ENCODE assay signal across 24 mouse cellular contexts in the genomic region with DNA sequence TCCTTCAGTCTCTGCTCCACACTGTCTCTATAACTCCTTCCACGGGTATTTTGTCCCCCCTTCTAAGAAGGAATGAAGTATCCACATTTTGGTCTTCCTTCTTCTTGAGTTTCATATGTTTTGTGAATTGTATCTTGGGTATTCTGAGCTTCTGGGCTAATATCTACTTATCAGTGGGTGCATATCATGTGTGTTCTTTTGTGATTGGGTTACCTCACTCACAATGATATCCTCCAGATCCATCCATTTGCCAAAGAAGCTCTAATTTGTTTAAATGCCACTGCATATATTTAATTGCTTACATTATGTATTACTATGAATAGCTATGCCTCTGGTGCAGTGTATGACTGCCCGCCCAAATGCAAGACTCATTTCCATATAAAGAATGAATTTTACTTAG. TPM values are rescaled to one million over a fixed set of nuclear protein-coding genes. Genes with fewer than 3 reads are reported as not detected.
DNase-seq lines count a peak whose midpoint lies in the region; ATAC-seq and TF ChIP-seq lines count a peak whose summit lies in the region.
"Not testable (repeated sequence)": the region's sequence is repeated elsewhere in the genome, so short reads cannot be mapped to it uniquely, and the experiment has no call there.
"Had no signal": no experiment of that assay in that cellular context is flagged by ENCODE, and none has a peak within 500 bp of the region (broad histone marks: within the 10 kb centered on the region; RNA-seq: fewer than 3 reads in every experiment).

No protein-coding gene starts in this region.

- H3K27me3 ChIP-seq in MEL (ENCODE audit: control insufficient read depth in 1 of 2, insufficient read depth in 2 of 2, low read length in 2 of 2); liver, embryonic 11.5 days (replicated peaks; ENCODE audit: control insufficient read depth, insufficient read depth, low read length); liver, embryonic 12.5 days (replicated peaks); liver, embryonic 13.5 days; liver, embryonic 14.5 days (ENCODE audit: control insufficient read depth, insufficient read depth, low read length); liver, embryonic 15.5 days; liver, embryonic 16.5 days (ENCODE audit: control insufficient read depth, insufficient read depth, low read depth, low read length); liver, postnatal 0 days (ENCODE audit: insufficient read depth, low read length): not testable (repeated sequence)

- TF ChIP-seq EP300 in MEL (IDR thresholded peaks at IDR 0.05; ENCODE audit: low read depth in 1 of 2, low read length in 2 of 2): not testable (repeated sequence)
- peak; percentile 65 for TF ChIP-seq EP300 in liver, embryonic 14.5 days (IDR thresholded peaks at IDR 0.05; ENCODE audit: low read depth)
- TF ChIP-seq EP300 in liver, postnatal 0 days (IDR thresholded peaks at IDR 0.05; ENCODE audit: low read depth): peak; percentile 64; the same call in 1 of the 2 replicates

- H3K9me3 ChIP-seq in MEL (replicated peaks; ENCODE audit: insufficient read depth, low read length); liver, embryonic 11.5 days (ENCODE audit: control insufficient read depth, low read length); liver, embryonic 12.5 days (replicated peaks); liver, embryonic 13.5 days (replicated peaks); liver, embryonic 14.5 days (ENCODE audit: control insufficient read depth, low read length); liver, embryonic 15.5 days (replicated peaks); liver, embryonic 16.5 days (replicated peaks; ENCODE audit: control insufficient read depth, low read length); liver, postnatal 0 days (ENCODE audit: low read length): not testable (repeated sequence)

- H3K79me2 ChIP-seq in MEL (ENCODE audit: control insufficient read depth, insufficient read depth, low read length, poor library complexity): not testable (repeated sequence)

- peaks cover 15 to 18% of the 10 kb centered on the region in 2 experiments for H3K4me1 ChIP-seq in MEL (ENCODE audit: control insufficient read depth in 1 of 2, insufficient read depth in 2 of 2, low read length in 2 of 2)
- H3K4me1 ChIP-seq in liver, embryonic 11.5 days (replicated peaks; ENCODE audit: control insufficient read depth, insufficient read depth, low read length); liver, postnatal 0 days (ENCODE audit: insufficient read depth): not testable (repeated sequence)
- H3K4me1 ChIP-seq in liver, embryonic 12.5 days: peaks cover 41% of the 10 kb centered on the region
- H3K4me1 ChIP-seq in liver, embryonic 13.5 days (replicated peaks): peaks cover 34% of the 10 kb centered on the region
- peaks cover 18 to 24% of the 10 kb centered on the region in 2 experiments for H3K4me1 ChIP-seq in liver, embryonic 14.5 days (replicated peaks; ENCODE audit: control insufficient read depth in 2 of 2, insufficient read depth in 2 of 2, low read length in 1 of 2)
- H3K4me1 ChIP-seq in liver, embryonic 15.5 days (replicated peaks): peaks cover 31% of the 10 kb centered on the region
- peaks cover 14% of the 10 kb centered on the region for H3K4me1 ChIP-seq in liver, embryonic 16.5 days (ENCODE audit: control insufficient read depth, low read depth, low read length)

- peak; percentile 50 for DNase-seq in MEL (ENCODE audit: low read depth, low spot score)
- not testable (repeated sequence) for DNase-seq in liver, embryonic 11.5 days (ENCODE audit: low spot score); liver, embryonic 13.5 days; liver, embryonic 14.5 days (ENCODE audit: low read depth in 3 of 3, low spot score in 3 of 3); liver, postnatal 0 days

- H3K4me2 ChIP-seq in liver, embryonic 11.5 days; liver, postnatal 0 days (ENCODE audit: low read depth, low read length): not testable (repeated sequence)
- H3K4me2 ChIP-seq in liver, embryonic 12.5 days: peak overlapping the region; percentile 36
- peak overlapping the region; percentile 39 for H3K4me2 ChIP-seq in liver, embryonic 13.5 days
- peak overlapping the region; percentile 40 for H3K4me2 ChIP-seq in liver, embryonic 14.5 days (ENCODE audit: low read depth)
- H3K4me2 ChIP-seq in liver, embryonic 15.5 days: peak overlapping the region; percentile 43
- peak overlapping the region; percentile 34 for H3K4me2 ChIP-seq in liver, embryonic 16.5 days (ENCODE audit: low read depth, low read length)

- TF ChIP-seq POLR2A in MEL (IDR thresholded peaks at IDR 0.05; ENCODE audit: control insufficient read depth in 1 of 2, insufficient read depth in 1 of 2, low read depth in 1 of 2, low read length in 2 of 2, poor library complexity in 1 of 2): not testable (repeated sequence)

- H3K36me3 ChIP-seq in MEL (ENCODE audit: control insufficient read depth in 1 of 2, insufficient read depth in 2 of 2, low read length in 2 of 2): peaks cover 0 to 27% of the 10 kb centered on the region in 2 experiments; a peak in 2 of 4 replicates
- not testable (repeated sequence) for H3K36me3 ChIP-seq in liver, embryonic 11.5 days (ENCODE audit: control insufficient read depth, insufficient read depth, low read length); liver, embryonic 12.5 days; liver, embryonic 13.5 days; liver, embryonic 14.5 days (replicated peaks; ENCODE audit: control insufficient read depth, insufficient read depth, low read depth); liver, embryonic 15.5 days (replicated peaks); liver, embryonic 16.5 days (ENCODE audit: control insufficient read depth, insufficient read depth); liver, postnatal 0 days (replicated peaks; ENCODE audit: insufficient read depth, low read length)

- TF ChIP-seq RAD21 in MEL (IDR thresholded peaks at IDR 0.05; ENCODE audit: low read depth, low read length): not testable (repeated sequence)

- not testable (repeated sequence) for TF ChIP-seq CTCF in MEL (IDR thresholded peaks at IDR 0.05 in 2 of 3, conservative IDR thresholded peaks at IDR 0.05 in 1 of 3; ENCODE audit: control insufficient read depth in 1 of 3, insufficient read depth in 1 of 3, low read depth in 2 of 3, low read length in 3 of 3, poor library complexity in 1 of 3, severe bottlenecking in 1 of 3); liver, embryonic 14.5 days (IDR thresholded peaks at IDR 0.05; ENCODE audit: low read depth); liver, postnatal 0 days (IDR thresholded peaks at IDR 0.05; ENCODE audit: low read depth)

- H3K9ac ChIP-seq in MEL (ENCODE audit: control insufficient read depth, low read depth, low read length, poor library complexity, severe bottlenecking); liver, embryonic 11.5 days (ENCODE audit: low read depth, low read length); liver, embryonic 16.5 days (ENCODE audit: low read depth, low read length); liver, postnatal 0 days (replicated peaks): not testable (repeated sequence)
- peak overlapping the region; percentile 63 for H3K9ac ChIP-seq in liver, embryonic 12.5 days
- peak overlapping the region; percentile 68 for H3K9ac ChIP-seq in liver, embryonic 13.5 days
- H3K9ac ChIP-seq in liver, embryonic 14.5 days (replicated peaks): peak overlapping the region; percentile 38
- peak overlapping the region; percentile 47 for H3K9ac ChIP-seq in liver, embryonic 15.5 days

- peak overlapping the region; percentile 57 for H3K27ac ChIP-seq in MEL (ENCODE audit: control insufficient read depth, low read depth, low read length)
- peak overlapping the region; percentile 70 for H3K27ac ChIP-seq in liver, embryonic 11.5 days (ENCODE audit: low read depth, low read length)
- H3K27ac ChIP-seq in liver, embryonic 12.5 days: peak overlapping the region; percentile 89
- peak overlapping the region; percentile 97 for H3K27ac ChIP-seq in liver, embryonic 13.5 days
- H3K27ac ChIP-seq in liver, embryonic 14.5 days: peak overlapping the region; percentile 94
- peak overlapping the region; percentile 93 for H3K27ac ChIP-seq in liver, embryonic 15.5 days (replicated peaks)
- peak overlapping the region; percentile 91 for H3K27ac ChIP-seq in liver, embryonic 16.5 days (ENCODE audit: low read length)
- peak overlapping the region; percentile 68 for H3K27ac ChIP-seq in liver, postnatal 0 days (ENCODE audit: low read depth)

- not testable (repeated sequence) for H3K4me3 ChIP-seq in MEL (ENCODE audit: control insufficient read depth in 1 of 2, insufficient read depth in 1 of 2, low read depth in 2 of 2, low read length in 2 of 2); liver, embryonic 11.5 days (ENCODE audit: low read depth, low read length); liver, embryonic 12.5 days; liver, embryonic 14.5 days (ENCODE audit: insufficient read depth in 1 of 2, low read depth in 2 of 2, low read length in 2 of 2); liver, embryonic 16.5 days (ENCODE audit: low read depth, low read length); liver, postnatal 0 days (ENCODE audit: low read depth, low read length)
- H3K4me3 ChIP-seq in liver, embryonic 13.5 days (replicated peaks): peak overlapping the region; percentile 8; the same call in 1 of the 2 replicates
- peak overlapping the region; percentile 5; the same call in 1 of the 2 replicates for H3K4me3 ChIP-seq in liver, embryonic 15.5 days (replicated peaks)

- not testable (repeated sequence) for ATAC-seq in liver, embryonic 11.5 days (replicated peaks; ENCODE audit: low FRiP score); liver, embryonic 12.5 days; liver, embryonic 13.5 days (ENCODE audit: low read depth); liver, embryonic 14.5 days (ENCODE audit: insufficient read depth); liver, embryonic 15.5 days (ENCODE audit: insufficient read depth); liver, embryonic 16.5 days (ENCODE audit: low read depth); liver, postnatal 0 days

- WGBS in liver, embryonic 11.5 days: 55% methylated on average over 2 of the region's 2 CpGs
- WGBS in liver, embryonic 12.5 days (ENCODE audit: insufficient replicate concordance): 44% methylated on average over 2 of the region's 2 CpGs
- WGBS in liver, embryonic 13.5 days (ENCODE audit: insufficient replicate concordance): 34% methylated on average over 2 of the region's 2 CpGs
- 30% methylated on average over 2 of the region's 2 CpGs for WGBS in liver, embryonic 14.5 days (ENCODE audit: insufficient replicate concordance)
- WGBS in liver, embryonic 15.5 days (ENCODE audit: insufficient replicate concordance): 42% methylated on average over 2 of the region's 2 CpGs
- 34% methylated on average over 2 of the region's 2 CpGs for WGBS in liver, embryonic 16.5 days (ENCODE audit: insufficient replicate concordance)
- WGBS in liver, postnatal 0 days (ENCODE audit: insufficient replicate concordance): 57% methylated on average over 2 of the region's 2 CpGs

RNA-seq across cellular contexts. Expression of a gene that starts 5.7 kb away (rescaled TPM):
- 120 and 191 TPM in 2 replicates for total RNA-seq in MEL (2012; rRNA removed)
- polyA plus RNA-seq in MEL (2012; ENCODE audit: insufficient read depth in 1 of 2, insufficient read length in 2 of 2, low read depth in 1 of 2, low replicate concordance in 2 of 2, missing spikeins in 1 of 2): 100 to 1,000 TPM in 1 of 2 experiments, not detected in 1; 118 TPM
- polyA plus RNA-seq in liver, embryonic 11.5 days (2014; fragmentation: Nextera tagmentation; extraction: Ambion mirVana): 7,398 and 7,943 TPM in 2 replicates
- 37,996 and 38,837 TPM in 2 replicates for polyA plus RNA-seq in liver, embryonic 12.5 days (2016; fragmentation: Nextera tagmentation; extraction: Ambion mirVana)
- polyA plus RNA-seq in liver, embryonic 13.5 days (2015; fragmentation: Nextera tagmentation; extraction: Ambion mirVana): 49,070 and 53,102 TPM in 2 replicates
- polyA plus RNA-seq in liver, embryonic 14.5 days (2012; rRNA removed): 57,913 and 74,220 TPM in 2 replicates
- 62,702 and 66,320 TPM in 2 replicates for polyA plus RNA-seq in liver, embryonic 14.5 days (2014; fragmentation: Nextera tagmentation; extraction: Ambion mirVana)
- polyA plus RNA-seq in liver, embryonic 15.5 days (2015; fragmentation: Nextera tagmentation; extraction: Ambion mirVana): 48,050 and 52,773 TPM in 2 replicates
- 43,947 and 47,652 TPM in 2 replicates for polyA plus RNA-seq in liver, embryonic 16.5 days (2015; fragmentation: Nextera tagmentation; extraction: Ambion mirVana)
- 16,738 and 17,184 TPM in 2 replicates for polyA plus RNA-seq in liver, postnatal 0 days (2015; fragmentation: Nextera tagmentation; extraction: Ambion mirVana)
- total RNA-seq: ES-E14 had no signal
- polyA plus RNA-seq: C2C12, Patski had no signal

RNA-seq across cellular contexts. Expression of a gene that starts 16.5 kb away (rescaled TPM):
- total RNA-seq in MEL (2012; rRNA removed): not detected in 2 replicates
- polyA plus RNA-seq in MEL (2012; ENCODE audit: insufficient read depth in 1 of 2, insufficient read length in 2 of 2, low read depth in 1 of 2, low replicate concordance in 2 of 2, missing spikeins in 1 of 2): not detected
- polyA plus RNA-seq in liver, embryonic 11.5 days (2014; fragmentation: Nextera tagmentation; extraction: Ambion mirVana): not detected in 2 replicates
- not detected in 2 replicates for polyA plus RNA-seq in liver, embryonic 12.5 days (2016; fragmentation: Nextera tagmentation; extraction: Ambion mirVana)
- polyA plus RNA-seq in liver, embryonic 13.5 days (2015; fragmentation: Nextera tagmentation; extraction: Ambion mirVana): not detected in 2 replicates
- 0.02 TPM in 1 of 2 replicates, not detected in the other for polyA plus RNA-seq in liver, embryonic 14.5 days (2012; rRNA removed)
- polyA plus RNA-seq in liver, embryonic 14.5 days (2014; fragmentation: Nextera tagmentation; extraction: Ambion mirVana): not detected in 2 replicates
- not detected in 2 replicates for polyA plus RNA-seq in liver, embryonic 15.5 days (2015; fragmentation: Nextera tagmentation; extraction: Ambion mirVana)
- not detected in 2 replicates for polyA plus RNA-seq in liver, embryonic 16.5 days (2015; fragmentation: Nextera tagmentation; extraction: Ambion mirVana)
- polyA plus RNA-seq in liver, postnatal 0 days (2015; fragmentation: Nextera tagmentation; extraction: Ambion mirVana): 0.02 TPM in 1 of 2 replicates, not detected in the other
- total RNA-seq: adrenal gland, adult 18-20 months; adrenal gland, adult 2 months; adrenal gland, adult 8-10 months; adrenal gland, postnatal 10 days; adrenal gland, postnatal 14 days; adrenal gland, postnatal 25 days; adrenal gland, postnatal 36 days; adrenal gland, postnatal 4 days; CH12.LX; ES-E14; G1E had no signal
- polyA plus RNA-seq: activated CD4-positive, CD25-positive, alpha-beta regulatory T cell, adult 4 months; adrenal gland, adult 2 months; brain, embryonic 14.5 days; C2C12; CD4-positive, CD25-positive, alpha-beta regulatory T cell, adult 4 months; Patski had no signal

RNA-seq across cellular contexts. Expression of a gene that starts 19.8 kb away (rescaled TPM):
- 79.0 and 138 TPM in 2 replicates for total RNA-seq in MEL (2012; rRNA removed)
- polyA plus RNA-seq in MEL (2012; ENCODE audit: insufficient read depth in 1 of 2, insufficient read length in 2 of 2, low read depth in 1 of 2, low replicate concordance in 2 of 2, missing spikeins in 1 of 2): 100 to 1,000 TPM in 1 of 2 experiments, not detected in 1; 208 TPM
- polyA plus RNA-seq in liver, embryonic 11.5 days (2014; fragmentation: Nextera tagmentation; extraction: Ambion mirVana): 9,439 and 11,024 TPM in 2 replicates
- 70,723 and 73,152 TPM in 2 replicates for polyA plus RNA-seq in liver, embryonic 12.5 days (2016; fragmentation: Nextera tagmentation; extraction: Ambion mirVana)
- 91,050 and 104,119 TPM in 2 replicates for polyA plus RNA-seq in liver, embryonic 13.5 days (2015; fragmentation: Nextera tagmentation; extraction: Ambion mirVana)
- polyA plus RNA-seq in liver, embryonic 14.5 days (2012; rRNA removed): 195,474 and 209,901 TPM in 2 replicates
- 126,713 and 131,477 TPM in 2 replicates for polyA plus RNA-seq in liver, embryonic 14.5 days (2014; fragmentation: Nextera tagmentation; extraction: Ambion mirVana)
- 116,188 and 122,775 TPM in 2 replicates for polyA plus RNA-seq in liver, embryonic 15.5 days (2015; fragmentation: Nextera tagmentation; extraction: Ambion mirVana)
- 113,562 and 115,549 TPM in 2 replicates for polyA plus RNA-seq in liver, embryonic 16.5 days (2015; fragmentation: Nextera tagmentation; extraction: Ambion mirVana)
- polyA plus RNA-seq in liver, postnatal 0 days (2015; fragmentation: Nextera tagmentation; extraction: Ambion mirVana): 51,353 and 55,260 TPM in 2 replicates
- total RNA-seq: CH12.LX, ES-E14 had no signal
- polyA plus RNA-seq: C2C12, Patski had no signal

RNA-seq across cellular contexts. Expression of a gene that starts 28.6 kb away (rescaled TPM):
- not detected in 2 replicates for total RNA-seq in MEL (2012; rRNA removed)
- not detected for polyA plus RNA-seq in MEL (2012; ENCODE audit: insufficient read depth in 1 of 2, insufficient read length in 2 of 2, low read depth in 1 of 2, low replicate concordance in 2 of 2, missing spikeins in 1 of 2)
- not detected in 2 replicates for polyA plus RNA-seq in liver, embryonic 11.5 days (2014; fragmentation: Nextera tagmentation; extraction: Ambion mirVana)
- not detected in 2 replicates for polyA plus RNA-seq in liver, embryonic 12.5 days (2016; fragmentation: Nextera tagmentation; extraction: Ambion mirVana)
- polyA plus RNA-seq in liver, embryonic 13.5 days (2015; fragmentation: Nextera tagmentation; extraction: Ambion mirVana): not detected in 2 replicates
- polyA plus RNA-seq in liver, embryonic 14.5 days (2012; rRNA removed): 0.02 and 0.10 TPM in 2 replicates
- 0.08 TPM in 1 of 2 replicates, not detected in the other for polyA plus RNA-seq in liver, embryonic 14.5 days (2014; fragmentation: Nextera tagmentation; extraction: Ambion mirVana)
- polyA plus RNA-seq in liver, embryonic 15.5 days (2015; fragmentation: Nextera tagmentation; extraction: Ambion mirVana): not detected in 2 replicates
- not detected in 2 replicates for polyA plus RNA-seq in liver, embryonic 16.5 days (2015; fragmentation: Nextera tagmentation; extraction: Ambion mirVana)
- polyA plus RNA-seq in liver, postnatal 0 days (2015; fragmentation: Nextera tagmentation; extraction: Ambion mirVana): not detected in 2 replicates
- total RNA-seq: adrenal gland, adult 18-20 months; adrenal gland, adult 2 months; adrenal gland, adult 8-10 months; adrenal gland, postnatal 10 days; adrenal gland, postnatal 14 days; adrenal gland, postnatal 25 days; adrenal gland, postnatal 36 days; adrenal gland, postnatal 4 days; CH12.LX; ES-E14 had no signal
- polyA plus RNA-seq: activated CD4-positive, CD25-positive, alpha-beta regulatory T cell, adult 4 months; adrenal gland, adult 2 months; brain, embryonic 14.5 days; C2C12; CD4-positive, CD25-positive, alpha-beta regulatory T cell, adult 4 months; G1E; Patski had no signal

RNA-seq across cellular contexts. Expression of a gene that starts 32.2 kb away (rescaled TPM):
- total RNA-seq in MEL (2012; rRNA removed): not detected in 2 replicates
- not detected for polyA plus RNA-seq in MEL (2012; ENCODE audit: insufficient read depth in 1 of 2, insufficient read length in 2 of 2, low read depth in 1 of 2, low replicate concordance in 2 of 2, missing spikeins in 1 of 2)
- not detected in 2 replicates for polyA plus RNA-seq in liver, embryonic 11.5 days (2014; fragmentation: Nextera tagmentation; extraction: Ambion mirVana)
- 0.72 and 1.2 TPM in 2 replicates for polyA plus RNA-seq in liver, embryonic 12.5 days (2016; fragmentation: Nextera tagmentation; extraction: Ambion mirVana)
- 0.32 and 0.36 TPM in 2 replicates for polyA plus RNA-seq in liver, embryonic 13.5 days (2015; fragmentation: Nextera tagmentation; extraction: Ambion mirVana)
- polyA plus RNA-seq in liver, embryonic 14.5 days (2012; rRNA removed): 0.19 and 0.36 TPM in 2 replicates
- polyA plus RNA-seq in liver, embryonic 14.5 days (2014; fragmentation: Nextera tagmentation; extraction: Ambion mirVana): not detected in 2 replicates
- polyA plus RNA-seq in liver, embryonic 15.5 days (2015; fragmentation: Nextera tagmentation; extraction: Ambion mirVana): not detected in 2 replicates
- 0.22 TPM in 1 of 2 replicates, not detected in the other for polyA plus RNA-seq in liver, embryonic 16.5 days (2015; fragmentation: Nextera tagmentation; extraction: Ambion mirVana)
- not detected in 2 replicates for polyA plus RNA-seq in liver, postnatal 0 days (2015; fragmentation: Nextera tagmentation; extraction: Ambion mirVana)
- total RNA-seq: adrenal gland, adult 18-20 months; adrenal gland, adult 2 months; adrenal gland, adult 8-10 months; adrenal gland, postnatal 10 days; adrenal gland, postnatal 14 days; adrenal gland, postnatal 25 days; adrenal gland, postnatal 36 days; adrenal gland, postnatal 4 days; CH12.LX; ES-E14; G1E had no signal
- polyA plus RNA-seq: activated CD4-positive, CD25-positive, alpha-beta regulatory T cell, adult 4 months; adrenal gland, adult 2 months; brain, embryonic 14.5 days; C2C12; CD4-positive, CD25-positive, alpha-beta regulatory T cell, adult 4 months; G1E; Patski had no signal

Comparison
In these comparisons a context has a peak if more than half of its experiments do, and no peak if none do; other contexts are left out.
1. RNA of a gene that starts 5.7 kb away (polyA plus RNA-seq): 57,913 to 74,220 TPM in liver, embryonic 14.5 days, 49,070 to 53,102 TPM in liver, embryonic 13.5 days, 48,050 to 52,773 TPM in liver, embryonic 15.5 days, 43,947 to 47,652 TPM in liver, embryonic 16.5 days, 37,996 to 38,837 TPM in liver, embryonic 12.5 days, 16,738 to 17,184 TPM in liver, postnatal 0 days and 7,398 to 7,943 TPM in liver, embryonic 11.5 days; 118 TPM in MEL; every median in the first group is over 10 times any median in the second.
2. RNA of a gene that starts 19.8 kb away (polyA plus RNA-seq): 126,713 to 209,901 TPM in liver, embryonic 14.5 days, 116,188 to 122,775 TPM in liver, embryonic 15.5 days, 113,562 to 115,549 TPM in liver, embryonic 16.5 days, 91,050 to 104,119 TPM in liver, embryonic 13.5 days, 70,723 to 73,152 TPM in liver, embryonic 12.5 days, 51,353 to 55,260 TPM in liver, postnatal 0 days and 9,439 to 11,024 TPM in liver, embryonic 11.5 days; 208 TPM in MEL; every median in the first group is over 10 times any median in the second.
3. Peak in every context shown above with its lines, with median percentiles within 50 percentile points of each other: H3K27ac ChIP-seq.